Mouse (Mus musculus): ENCODE results near the gene Dmbx1.

Dmbx1 gene

DNA sequence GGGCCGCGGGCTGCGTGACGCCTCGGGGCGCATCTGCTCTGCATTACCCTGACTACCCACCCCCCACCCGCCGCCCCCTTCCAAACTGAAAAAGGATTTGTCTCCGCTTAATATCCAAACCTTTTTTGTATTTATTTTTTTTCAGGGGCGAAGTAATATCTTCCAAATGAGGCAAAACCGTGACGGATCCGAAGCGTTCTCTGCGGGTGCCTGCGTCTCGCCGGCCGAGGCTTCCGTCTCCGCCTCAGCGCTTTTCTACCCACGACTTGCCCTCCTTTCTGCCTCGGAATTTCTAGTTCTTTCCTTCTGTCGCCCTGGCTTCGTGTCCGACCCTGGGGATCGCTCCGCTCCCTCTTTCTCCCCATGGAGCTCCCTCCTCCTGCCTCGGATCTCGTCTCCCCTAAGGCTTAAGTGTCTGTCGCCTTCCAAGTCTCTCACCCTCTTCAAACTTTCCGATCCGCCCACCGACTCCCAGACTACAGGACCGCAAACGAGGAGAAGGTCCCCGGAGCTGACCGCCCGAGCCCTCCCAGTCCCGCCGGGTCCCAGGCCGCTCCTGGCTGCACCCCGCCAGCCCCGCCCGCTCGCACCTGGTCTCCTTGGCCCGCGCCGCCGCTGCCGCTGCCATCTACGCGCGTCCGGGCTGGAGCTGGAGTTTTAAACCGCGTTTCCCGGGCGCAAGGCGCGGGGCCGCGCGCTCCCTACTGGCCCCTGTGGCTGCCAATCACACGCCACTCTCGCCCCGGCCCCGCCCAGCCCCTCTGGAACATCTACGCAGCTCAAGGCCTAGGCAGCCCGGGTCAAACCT lies at the start of gene Dmbx1:
Dmbx1 (minus strand) TSS at position 632 of the 808 bp plus-strand sequence.
- ChIA-PET POLR2A (interaction anchor here (0.7 to 2.0 kb wide), 24 partner anchors 9 to 200 kb away, joined by 3 to 12 read pairs (median 4); partner anchors contain the start of genes Nsun4 (in 2 of the 4), Lrrc41 (in 1 of the 4), Mknk1 (in 1 of the 4) and Mob3c (in 1 of the 4)), CTCF (interaction anchor here in 3 of 4 experiments (0.6 to 2.1 kb wide), 16 partner anchors 12 to 1031 kb away, joined by 3 to 14 read pairs (median 4); partner anchors contain the start of genes Foxd2 (in 1 of the 3) and Nsun4 (in 1 of the 3))

GRCm38 (mm10) chr4:115989382-115989781 lies 49.7 kb upstream of the Dmbx1 start:
- ChIA-PET POLR2A (interaction anchor here in 3 of 4 experiments (0.5 to 1.1 kb wide), 5 partner anchors 14 to 233 kb away, joined by 3 read pairs; partner anchors contain the start of gene Nsun4 (in 2 of the 3)), CTCF (interaction anchor here in 2 of 4 experiments (1.1 to 2.8 kb wide), 4 partner anchors 9 to 87 kb away, joined by 3 to 17 read pairs (median 8); no protein-coding TSS in a partner anchor)

DNA sequence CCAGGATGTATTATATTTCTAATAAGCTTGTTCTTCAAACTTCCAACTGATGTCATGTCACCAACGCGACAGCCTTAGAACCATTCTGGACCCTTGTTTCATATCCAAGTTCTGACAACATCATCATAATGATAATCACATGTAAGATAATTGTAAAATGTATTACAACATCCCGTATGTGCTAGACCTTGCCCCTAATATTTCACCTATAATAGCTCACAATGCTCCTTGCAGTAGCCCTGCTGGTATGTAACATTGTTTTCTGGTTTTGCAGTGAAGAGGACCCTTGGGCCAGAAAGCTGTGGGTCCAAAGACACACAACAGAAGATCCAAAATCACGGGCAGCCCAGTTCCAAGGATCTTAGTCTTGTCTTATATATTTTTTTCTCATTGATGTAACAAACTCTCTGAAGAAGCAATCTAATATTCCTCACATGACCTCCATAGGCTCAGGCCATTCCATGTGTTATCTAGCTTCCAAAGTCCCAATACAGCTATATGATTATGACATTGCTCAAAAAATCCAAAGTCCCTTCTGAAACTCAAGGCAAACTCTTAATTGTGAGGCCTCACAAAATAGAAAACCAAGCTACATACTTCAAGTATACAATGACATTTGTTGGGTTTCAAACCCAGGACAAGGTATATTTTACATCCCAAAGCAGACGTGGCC lies 48.3 kb upstream of the Dmbx1 start:
- ChIA-PET CTCF (interaction anchor here in 3 of 4 experiments (0.5 to 2.8 kb wide), 5 partner anchors 16 to 251 kb away, joined by 3 to 17 read pairs (median 8); partner anchors contain the start of gene Efcab14 (in 1 of the 3)), POLR2A (interaction anchor here in 3 of 4 experiments (0.7 to 1.4 kb wide), 5 partner anchors 18 to 278 kb away, joined by 3 to 4 read pairs (median 3); partner anchors contain the start of gene Mknk1 (in 1 of the 3))

DNA sequence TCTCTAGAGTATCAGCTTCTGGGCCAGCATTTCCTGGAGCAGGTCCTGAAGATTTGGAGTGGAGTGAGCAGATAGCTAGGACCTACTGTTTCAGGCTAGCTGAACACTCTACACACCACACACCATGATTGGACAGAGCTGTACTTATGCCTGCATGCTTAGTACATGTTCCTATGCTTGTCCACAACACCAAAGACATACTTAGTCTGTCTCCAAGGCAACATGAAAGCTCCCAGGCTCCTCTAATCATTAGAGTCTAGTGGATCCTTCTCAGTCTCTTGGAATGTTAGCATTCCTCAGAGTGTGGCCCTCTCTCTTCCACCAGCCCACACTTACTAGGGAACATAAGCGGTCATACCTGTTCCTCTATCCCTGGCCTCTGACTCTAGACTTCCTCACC lies 47.7 kb upstream of the Dmbx1 start:
- POLR2A ChIA-PET: interaction anchor here in 3 of 4 experiments (0.7 to 2.4 kb wide), 6 partner anchors 9 to 148 kb away, joined by 3 to 8 read pairs (median 3); partner anchors contain the start of gene Mknk1 (in 1 of the 3)
- CTCF ChIA-PET: interaction anchor here in 2 of 4 experiments (0.6 to 4.1 kb wide), 4 partner anchors 16 to 250 kb away, joined by 3 to 33 read pairs (median 12); partner anchors contain the start of gene Efcab14 (in 1 of the 2)

- CTCF ChIA-PET: interaction anchor here (0.5 to 4.1 kb wide), 39 partner anchors 9 to 1076 kb away, joined by 3 to 33 read pairs (median 4); partner anchors contain the start of genes Dmbx1 (in 1 of the 4), Faah (in 1 of the 4), Nsun4 (in 1 of the 4) and Stil (in 1 of the 4)
- POLR2A ChIA-PET: interaction anchor here in 3 of 4 experiments (0.7 to 2.8 kb wide), 16 partner anchors 11 to 237 kb away, joined by 3 to 13 read pairs (median 3); partner anchors contain the start of genes Atpaf1 (in 1 of the 3), Mknk1 (in 1 of the 3), Nsun4 (in 1 of the 3) and Pik3r3 (in 1 of the 3)
Observed at GRCm38 (mm10) chr4:115984967-115985366, 45.2 kb upstream of the Dmbx1 start.

GRCm38 (mm10) chr4:115984111-115984510 lies 44.4 kb upstream of the Dmbx1 start:
- ChIA-PET POLR2A (interaction anchor here in 2 of 4 experiments (0.9 to 2.8 kb wide), 9 partner anchors 20 to 91 kb away, joined by 3 to 13 read pairs (median 4); partner anchors contain the start of genes Lrrc41 (in 1 of the 2), Nsun4 (in 1 of the 2) and Uqcrh (in 1 of the 2)), CTCF (interaction anchor here (0.5 to 4.1 kb wide), 40 partner anchors 9 to 1472 kb away, joined by 3 to 33 read pairs (median 4); partner anchors contain the start of genes Dmbx1 (in 1 of the 4), Faah (in 1 of the 4) and Nsun4 (in 1 of the 4))

DNA sequence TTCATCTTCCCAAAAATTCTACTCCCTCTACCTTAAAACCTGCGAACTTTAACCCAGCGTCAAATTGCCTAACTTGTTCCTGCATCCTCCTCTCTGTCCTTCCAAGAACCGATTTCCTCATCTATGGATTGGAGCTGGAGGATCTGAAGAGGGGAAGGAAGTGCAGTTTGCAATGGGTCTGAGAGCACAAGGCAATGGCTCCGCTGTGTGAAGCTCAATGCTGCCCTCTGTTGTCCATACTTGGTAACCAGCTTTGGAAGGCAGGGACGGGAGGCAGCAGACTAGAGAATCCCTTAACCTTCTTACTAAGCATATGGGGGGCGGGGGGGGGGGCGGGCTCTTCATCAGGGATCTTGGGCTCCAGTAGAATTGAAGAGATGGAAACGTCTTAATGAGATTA lies 41.0 kb upstream of the Dmbx1 start:
- ChIA-PET POLR2A (interaction anchor here (0.6 to 2.0 kb wide), 29 partner anchors 11 to 577 kb away, joined by 3 to 10 read pairs (median 3); partner anchors contain the start of genes Atpaf1 (in 1 of the 4), Dmbx1 (in 1 of the 4) and Mknk1 (in 1 of the 4)), CTCF (interaction anchor here (0.5 to 3.3 kb wide), 66 partner anchors 9 to 923 kb away, joined by 3 to 60 read pairs (median 4); partner anchors contain the start of genes Dmbx1 (in 2 of the 4), Atpaf1 (in 1 of the 4) and Efcab14 (in 1 of the 4))

DNA sequence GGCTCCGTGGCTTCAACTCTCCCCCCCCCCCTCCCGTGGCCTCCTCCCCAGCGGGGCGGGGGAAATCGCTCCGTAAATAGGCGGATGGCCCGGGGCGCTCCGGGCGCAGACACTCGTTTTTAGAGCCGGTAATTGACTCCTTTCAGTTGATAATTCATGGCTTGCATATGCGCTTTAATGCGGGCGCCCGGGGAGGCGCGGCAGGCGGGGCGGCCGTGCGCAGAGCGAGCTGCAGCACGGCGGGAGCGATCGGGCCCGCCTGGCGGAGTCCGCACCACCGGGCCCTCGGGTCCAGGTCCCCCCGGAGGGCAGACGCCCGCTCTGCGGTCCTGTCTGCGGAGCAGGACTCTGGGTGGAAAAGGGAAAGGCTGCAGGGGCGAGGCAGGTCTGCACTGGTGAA lies 39.7 kb upstream of the Dmbx1 start:
- CTCF ChIA-PET: interaction anchor here in 3 of 4 experiments (0.7 to 3.3 kb wide), 14 partner anchors 9 to 270 kb away, joined by 3 to 60 read pairs (median 8); partner anchors contain the start of gene Atpaf1 (in 1 of the 3)
- POLR2A ChIA-PET: interaction anchor here (0.6 to 1.9 kb wide), 8 partner anchors 9 to 215 kb away, joined by 3 to 8 read pairs (median 4); partner anchors contain the start of gene Atpaf1 (in 1 of the 4)

DNA sequence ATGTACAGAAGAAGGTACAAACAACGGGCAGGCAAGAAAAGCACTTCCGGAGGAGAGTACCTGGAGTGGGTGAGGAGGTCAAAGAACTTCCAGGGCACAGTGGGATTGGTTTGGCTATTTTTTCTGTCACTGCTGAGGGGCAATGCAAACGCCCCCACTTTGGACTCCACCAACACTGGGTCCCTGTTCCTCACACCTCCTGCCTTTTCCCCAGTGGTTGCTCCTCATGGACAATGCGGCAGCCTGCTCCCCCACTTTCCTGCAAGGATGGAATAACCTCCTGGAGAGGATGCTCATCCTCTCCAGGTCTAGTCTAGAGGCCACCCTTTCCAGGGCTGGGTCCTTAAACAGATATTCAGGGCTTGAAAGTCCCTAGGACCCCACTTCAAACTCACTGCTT lies 39.2 kb upstream of the Dmbx1 start:
- ChIA-PET POLR2A (interaction anchor here in 2 of 4 experiments (0.6 kb wide), 2 partner anchors 76 to 214 kb away, joined by 3 to 4 read pairs; no protein-coding TSS in a partner anchor), CTCF (interaction anchor here in 1 of 4 experiments (3.3 kb wide), 1 partner anchor 76 kb away, joined by 60 read pairs; no protein-coding TSS in a partner anchor)

- CTCF ChIA-PET: interaction anchor here in 3 of 4 experiments (0.6 to 1.4 kb wide), 4 partner anchors 9 to 82 kb away, joined by 3 to 5 read pairs (median 4); partner anchors contain the start of gene 6430628N08Rik (in 1 of the 3)
- POLR2A ChIA-PET: interaction anchor here in 1 of 4 experiments (0.7 kb wide), 1 partner anchor 26 kb away, joined by 5 read pairs; no protein-coding TSS in a partner anchor
Observed at GRCm38 (mm10) chr4:115972543-115972942, 32.8 kb upstream of the Dmbx1 start.

- CTCF ChIA-PET: interaction anchor here (0.8 to 1.7 kb wide), 4 partner anchors 12 to 40 kb away, joined by 3 to 4 read pairs (median 4); no protein-coding TSS in a partner anchor
Observed at GRCm38 (mm10) chr4:115964446-115964845, 24.7 kb upstream of the Dmbx1 start.

GRCm38 (mm10) chr4:115963751-115964150 lies 24.0 kb upstream of the Dmbx1 start:
- POLR2A ChIA-PET: interaction anchor here in 2 of 4 experiments (0.6 to 3.9 kb wide), 4 partner anchors 10 to 54 kb away, joined by 3 to 12 read pairs (median 3); no protein-coding TSS in a partner anchor
- CTCF ChIA-PET: interaction anchor here in 3 of 4 experiments (1.0 to 1.7 kb wide), 3 partner anchors 17 to 40 kb away, joined by 3 to 4 read pairs (median 4); no protein-coding TSS in a partner anchor

More at GRCm38 (mm10) chr4:115964446-115964845, 24.7 kb upstream of the Dmbx1 start:
- POLR2A ChIA-PET: interaction anchor here in 3 of 4 experiments (0.7 to 3.9 kb wide), 5 partner anchors 9 to 66 kb away, joined by 3 to 12 read pairs (median 3); no protein-coding TSS in a partner anchor

DNA sequence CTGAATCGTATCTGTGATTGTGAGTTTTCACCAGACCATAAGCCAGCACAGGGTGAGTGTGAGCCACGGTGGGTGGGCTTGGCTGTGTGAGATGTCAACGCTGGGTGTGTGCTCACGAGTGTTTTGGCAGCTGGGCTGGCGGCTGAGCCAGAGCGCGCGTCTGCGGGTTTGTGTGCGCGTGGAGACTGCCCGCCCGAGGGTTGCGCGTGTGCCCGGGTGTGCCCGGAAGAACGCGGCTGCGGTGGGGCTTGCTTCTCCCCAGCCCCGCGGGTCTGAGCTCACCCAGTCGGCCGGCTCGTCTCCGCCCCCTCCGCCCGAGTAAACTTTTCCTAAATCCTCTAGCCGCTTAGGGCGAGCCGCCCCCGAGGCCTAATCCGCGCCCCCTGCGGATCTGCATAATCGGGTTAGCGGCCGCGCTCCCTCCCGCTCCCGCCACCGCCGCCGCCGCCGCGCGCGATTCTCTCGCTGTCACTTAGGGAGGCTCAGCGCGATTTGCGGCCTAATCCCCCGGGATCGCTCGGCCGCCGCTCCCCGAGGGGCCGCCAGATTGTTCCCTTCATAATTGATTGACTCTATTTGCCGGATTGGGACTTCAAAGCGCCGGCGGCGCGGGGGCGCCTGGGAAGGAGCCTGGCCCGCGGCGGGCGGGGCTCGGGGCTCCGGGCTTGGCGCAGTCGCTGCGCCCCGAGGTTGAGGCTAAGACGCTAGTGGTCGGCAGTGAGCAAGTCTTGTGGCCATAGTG lies 23.1 kb upstream of the Dmbx1 start:
- ChIA-PET POLR2A (interaction anchor here in 2 of 4 experiments (0.6 to 3.9 kb wide), 8 partner anchors 9 to 227 kb away, joined by 3 to 12 read pairs (median 3); partner anchors contain the start of genes Atpaf1 (in 1 of the 2), Dmbx1 (in 1 of the 2) and Nsun4 (in 1 of the 2)), CTCF (interaction anchor here (0.6 to 2.6 kb wide), 6 partner anchors 10 to 60 kb away, joined by 3 to 10 read pairs (median 4); no protein-coding TSS in a partner anchor)

DNA sequence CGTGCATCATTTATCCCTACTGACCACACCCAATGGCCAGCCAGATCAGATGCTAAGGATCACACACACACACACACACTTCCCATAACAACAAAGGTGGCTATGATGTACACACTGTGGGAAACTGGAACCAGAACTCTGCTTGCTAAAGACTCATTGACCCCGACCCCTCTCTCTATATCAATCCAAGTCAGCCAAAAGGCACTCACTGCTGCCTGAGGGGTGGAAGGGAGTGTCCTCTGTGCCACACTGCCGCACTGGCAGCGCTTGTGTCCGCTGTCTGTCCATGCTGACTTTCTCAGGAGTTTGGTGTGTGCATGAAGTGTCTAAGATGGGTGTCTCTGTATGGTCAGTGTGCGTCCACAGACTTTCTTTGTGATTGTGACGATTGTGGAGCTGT lies 22.3 kb upstream of the Dmbx1 start:
- ChIA-PET CTCF (interaction anchor here in 3 of 4 experiments (0.5 to 2.6 kb wide), 8 partner anchors 9 to 108 kb away, joined by 3 to 10 read pairs (median 4); no protein-coding TSS in a partner anchor), POLR2A (interaction anchor here in 2 of 4 experiments (0.6 to 3.9 kb wide), 6 partner anchors 8 to 178 kb away, joined by 3 to 12 read pairs (median 3); partner anchors contain the start of gene Atpaf1 (in 1 of the 2))

DNA sequence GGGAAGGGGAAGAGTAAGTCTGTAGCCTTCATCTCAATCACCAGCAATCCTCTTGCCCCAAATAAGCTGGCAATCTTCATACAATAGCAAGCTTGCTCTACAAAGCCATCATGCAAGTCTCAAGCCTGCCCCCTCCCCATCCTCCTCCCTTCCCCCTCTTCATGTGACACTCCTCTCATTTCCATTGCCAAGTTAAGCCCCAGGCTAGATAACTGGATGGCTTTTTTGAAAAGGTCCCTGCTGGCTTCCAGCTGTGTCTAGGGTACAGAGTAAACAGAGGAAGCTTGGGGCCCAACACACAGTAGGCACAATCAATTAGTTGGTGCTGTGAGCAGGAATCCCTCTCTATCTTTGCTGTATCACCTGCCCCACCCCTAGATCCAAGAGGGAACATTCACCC lies 19.8 kb upstream of the Dmbx1 start:
- ChIA-PET POLR2A (interaction anchor here in 2 of 4 experiments (0.6 to 2.4 kb wide), 6 partner anchors 9 to 120 kb away, joined by 3 to 9 read pairs (median 3); partner anchors contain the start of genes Dmbx1 (in 1 of the 2) and Mknk1 (in 1 of the 2)), CTCF (interaction anchor here in 1 of 4 experiments (0.7 to 1.1 kb wide), 2 partner anchors 10 to 57 kb away, joined by 3 read pairs; no protein-coding TSS in a partner anchor)

Data from embryonic stem cell, embryonic (primary cell).